Mouse (Mus musculus): ENCODE measurements around the gene Gna14. TPM values are rescaled to one million over a fixed set of nuclear protein-coding genes. Genes with fewer than 3 reads are reported as not detected.

Gna14 gene
- polyA plus RNA-seq, 1 experiment = not detected

GRCm38 (mm10) chr19:16446612-16447011 is 11.1 kb downstream of the Gna14 start:
- no peak for TF ChIP-seq POLR2A (IDR thresholded peaks at IDR 0.05; ENCODE audit: insufficient read depth, low read depth, low read length)
- TF ChIP-seq CTCF (IDR thresholded peaks at IDR 0.05; ENCODE audit: insufficient read depth, low read depth, low read length) = no peak
- Histone ChIP-seq H3K27ac (ENCODE audit: insufficient read depth, low read depth, low read length) (no peak overlapping the region), H3K4me1 (ENCODE audit: control insufficient read depth, insufficient read depth, low read length) (no peaks in the 10 kb centered on the region), H3K4me3 (ENCODE audit: insufficient read depth, low read depth, low read length) (no peak overlapping the region)
- 77% methylated on average over 6 of the region's 6 CpGs for WGBS

GRCm38 (mm10) chr19:16447832-16448621 is 12.5 kb downstream of the Gna14 start:
- TF ChIP-seq CTCF (IDR thresholded peaks at IDR 0.05; ENCODE audit: insufficient read depth, low read depth, low read length) (no peak), POLR2A (IDR thresholded peaks at IDR 0.05; ENCODE audit: insufficient read depth, low read depth, low read length) (no peak)
- H3K4me1 ChIP-seq (ENCODE audit: control insufficient read depth, insufficient read depth, low read length) = no peaks in the 10 kb centered on the region
- H3K27ac ChIP-seq (ENCODE audit: insufficient read depth, low read depth, low read length) = no peak overlapping the region
- 86% methylated on average over 6 of the region's 6 CpGs for WGBS
- no peak overlapping the region for H3K4me3 ChIP-seq (ENCODE audit: insufficient read depth, low read depth, low read length)

GRCm38 (mm10) chr19:16448796-16449195 is 13.2 kb downstream of the Gna14 start:
- TF ChIP-seq CTCF (IDR thresholded peaks at IDR 0.05; ENCODE audit: insufficient read depth, low read depth, low read length) (no peak), POLR2A (IDR thresholded peaks at IDR 0.05; ENCODE audit: insufficient read depth, low read depth, low read length) (no peak)
- WGBS = 82% methylated on average over 5 of the region's 5 CpGs
- Histone ChIP-seq H3K4me3 (ENCODE audit: insufficient read depth, low read depth, low read length) (no peak overlapping the region), H3K27ac (ENCODE audit: insufficient read depth, low read depth, low read length) (no peak overlapping the region), H3K4me1 (ENCODE audit: control insufficient read depth, insufficient read depth, low read length) (no peaks in the 10 kb centered on the region)

GRCm38 (mm10) chr19:16450824-16451223 is 15.3 kb downstream of the Gna14 start:
- TF ChIP-seq POLR2A (IDR thresholded peaks at IDR 0.05; ENCODE audit: insufficient read depth, low read depth, low read length) = no peak
- TF ChIP-seq CTCF (IDR thresholded peaks at IDR 0.05; ENCODE audit: insufficient read depth, low read depth, low read length) = no peak
- Histone ChIP-seq H3K4me3 (ENCODE audit: insufficient read depth, low read depth, low read length) (no peak overlapping the region), H3K27ac (ENCODE audit: insufficient read depth, low read depth, low read length) (no peak overlapping the region), H3K4me1 (ENCODE audit: control insufficient read depth, insufficient read depth, low read length) (no peaks in the 10 kb centered on the region)
- WGBS = 64% methylated on average over 3 of the region's 3 CpGs

- Histone ChIP-seq H3K4me3 (ENCODE audit: insufficient read depth, low read depth, low read length) (no peak overlapping the region), H3K4me1 (ENCODE audit: control insufficient read depth, insufficient read depth, low read length) (no peaks in the 10 kb centered on the region), H3K27ac (ENCODE audit: insufficient read depth, low read depth, low read length) (no peak overlapping the region)
- TF ChIP-seq CTCF (IDR thresholded peaks at IDR 0.05; ENCODE audit: insufficient read depth, low read depth, low read length) = no peak
- TF ChIP-seq POLR2A (IDR thresholded peaks at IDR 0.05; ENCODE audit: insufficient read depth, low read depth, low read length) = no peak
- 69% methylated on average over 2 of the region's 2 CpGs for WGBS
Observed at GRCm38 (mm10) chr19:16456181-16456580, 20.6 kb downstream of the Gna14 start.

GRCm38 (mm10) chr19:16457127-16457526 is 21.6 kb downstream of the Gna14 start:
- no peak overlapping the region for H3K4me3 ChIP-seq (ENCODE audit: insufficient read depth, low read depth, low read length)
- no peak for TF ChIP-seq CTCF (IDR thresholded peaks at IDR 0.05; ENCODE audit: insufficient read depth, low read depth, low read length)
- no peak for TF ChIP-seq POLR2A (IDR thresholded peaks at IDR 0.05; ENCODE audit: insufficient read depth, low read depth, low read length)
- H3K4me1 ChIP-seq (ENCODE audit: control insufficient read depth, insufficient read depth, low read length) = no peaks in the 10 kb centered on the region
- 87% methylated on average over 6 of the region's 6 CpGs for WGBS
- no peak overlapping the region for H3K27ac ChIP-seq (ENCODE audit: insufficient read depth, low read depth, low read length)

- Histone ChIP-seq H3K4me3 (ENCODE audit: insufficient read depth, low read depth, low read length) (no peak overlapping the region), H3K27ac (ENCODE audit: insufficient read depth, low read depth, low read length) (no peak overlapping the region), H3K4me1 (ENCODE audit: control insufficient read depth, insufficient read depth, low read length) (no peaks in the 10 kb centered on the region)
- TF ChIP-seq POLR2A (IDR thresholded peaks at IDR 0.05; ENCODE audit: insufficient read depth, low read depth, low read length) = no peak
- TF ChIP-seq CTCF (IDR thresholded peaks at IDR 0.05; ENCODE audit: insufficient read depth, low read depth, low read length) = no peak
- 71% methylated on average over 5 of the region's 5 CpGs for WGBS
Observed at GRCm38 (mm10) chr19:16459317-16459716, 23.8 kb downstream of the Gna14 start.

GRCm38 (mm10) chr19:16460292-16460691 is 24.7 kb downstream of the Gna14 start:
- no peaks in the 10 kb centered on the region for H3K4me1 ChIP-seq (ENCODE audit: control insufficient read depth, insufficient read depth, low read length)
- 67% methylated on average over 6 of the region's 6 CpGs for WGBS
- no peak overlapping the region for H3K27ac ChIP-seq (ENCODE audit: insufficient read depth, low read depth, low read length)
- TF ChIP-seq CTCF (IDR thresholded peaks at IDR 0.05; ENCODE audit: insufficient read depth, low read depth, low read length) = no peak
- no peak for TF ChIP-seq POLR2A (IDR thresholded peaks at IDR 0.05; ENCODE audit: insufficient read depth, low read depth, low read length)
- no peak overlapping the region for H3K4me3 ChIP-seq (ENCODE audit: insufficient read depth, low read depth, low read length)

GRCm38 (mm10) chr19:16460831-16461230 is 25.3 kb downstream of the Gna14 start:
- 93% methylated on average over 14 of the region's 14 CpGs for WGBS
- H3K4me3 ChIP-seq (ENCODE audit: insufficient read depth, low read depth, low read length) = no peak overlapping the region
- no peaks in the 10 kb centered on the region for H3K4me1 ChIP-seq (ENCODE audit: control insufficient read depth, insufficient read depth, low read length)
- no peak overlapping the region for H3K27ac ChIP-seq (ENCODE audit: insufficient read depth, low read depth, low read length)
- TF ChIP-seq POLR2A (IDR thresholded peaks at IDR 0.05; ENCODE audit: insufficient read depth, low read depth, low read length) (no peak), CTCF (IDR thresholded peaks at IDR 0.05; ENCODE audit: insufficient read depth, low read depth, low read length) (no peak)

Measured in olfactory bulb, adult 2 months (tissue).